Mouse (Mus musculus): Measurements from ENCODE around the gene Rab4b. TPM values are rescaled to one million over a fixed set of nuclear protein-coding genes. Genes with fewer than 3 reads are reported as not detected.

Rab4b gene
- polyA plus RNA-seq, 2 experiments, result 15.9 to 19.1 TPM

DNA sequence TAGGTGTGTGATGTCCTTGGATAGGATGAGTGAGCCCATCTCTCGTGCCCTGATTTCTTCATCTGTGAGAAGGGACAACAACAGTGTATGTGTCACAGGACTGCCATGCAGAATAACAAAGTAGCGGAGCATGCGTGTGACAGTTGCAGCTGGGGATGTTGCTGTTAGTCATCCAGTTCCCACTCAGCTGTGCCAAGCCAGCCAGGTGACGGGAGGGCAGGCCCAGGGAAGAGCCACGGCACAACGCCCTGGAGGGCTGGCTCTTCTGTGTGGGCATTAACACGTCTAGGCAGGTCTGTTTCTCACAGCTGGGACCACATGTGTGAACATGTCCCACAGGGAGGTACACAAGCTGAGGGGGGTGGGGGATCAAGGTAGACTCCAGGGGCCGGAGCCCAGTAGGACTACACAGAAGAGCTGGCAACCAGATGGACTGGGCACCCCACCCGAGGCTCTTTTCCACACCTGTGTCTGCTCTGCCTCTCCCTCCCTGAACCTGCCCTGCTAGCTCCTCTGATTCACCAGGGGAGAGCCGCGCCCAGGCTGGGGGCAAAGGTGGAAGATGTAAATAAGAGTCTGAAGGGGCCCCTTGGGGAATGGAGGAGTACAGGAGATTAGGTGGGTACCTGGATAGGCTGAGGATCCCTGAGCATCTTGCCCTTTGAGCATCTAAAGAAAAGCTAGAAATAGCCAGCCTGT lies 46.3 kb upstream of the Rab4b start:
- TF ChIP-seq CTCF (IDR thresholded peaks at IDR 0.05; ENCODE audit: low read depth), result no peak
- TF ChIP-seq EP300 (IDR thresholded peaks at IDR 0.05; ENCODE audit: low read depth), result no peak
- H3K4me1 ChIP-seq (replicated peaks; ENCODE audit: control insufficient read depth in 2 of 2, insufficient read depth in 2 of 2, low read length in 1 of 2), result peaks cover 34 to 54% of the 10 kb centered on the region in 2 experiments
- 77% methylated on average over 11 of the region's 11 CpGs for WGBS (ENCODE audit: insufficient replicate concordance)

DNA sequence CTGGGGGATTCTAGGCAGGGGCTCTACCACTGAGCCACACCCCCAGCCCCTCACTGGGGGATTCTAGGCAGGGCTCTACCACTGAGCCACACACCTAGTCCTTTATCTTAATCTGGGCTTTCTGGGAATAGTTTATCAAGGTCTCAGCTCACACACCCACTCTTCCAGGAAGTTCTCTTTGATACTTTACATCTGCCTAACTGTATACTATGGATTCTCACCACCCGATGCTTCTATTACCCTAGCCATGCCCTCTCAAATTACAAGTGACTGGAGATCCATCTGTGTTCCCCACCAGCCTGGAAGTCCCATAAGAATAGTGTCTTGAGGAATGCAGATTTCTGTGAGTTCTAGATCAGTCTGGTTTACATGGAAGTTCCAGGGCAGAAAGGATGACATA lies 43.8 kb upstream of the Rab4b start:
- Histone ChIP-seq H3K9me3 (ENCODE audit: control insufficient read depth, low read length) (no peaks in the 10 kb centered on the region), H3K9ac (replicated peaks) (0 out of 2 replicates have a peak overlapping the region, but pooled peaks have one; percentile 2), H3K27me3 (ENCODE audit: control insufficient read depth, insufficient read depth, low read length) (no peaks in the 10 kb centered on the region), H3K36me3 (replicated peaks; ENCODE audit: control insufficient read depth, insufficient read depth, low read depth) (no peaks in the 10 kb centered on the region; the same call in 1 of the 2 replicates), H3K27ac (no peak overlapping the region), H3K4me1 (replicated peaks; ENCODE audit: control insufficient read depth in 2 of 2, insufficient read depth in 2 of 2, low read length in 1 of 2) (peaks cover 26 to 49% of the 10 kb centered on the region in 2 experiments), H3K4me3 (ENCODE audit: insufficient read depth in 1 of 2, low read depth in 2 of 2, low read length in 2 of 2) (no peak overlapping the region), H3K4me2 (ENCODE audit: low read depth) (peak overlapping the region; percentile 20; the same call in 1 of the 2 replicates)
- ATAC-seq (ENCODE audit: insufficient read depth), result peak; percentile 74
- WGBS (ENCODE audit: insufficient replicate concordance), result 20% methylated on average over 1 of the region's 1 CpGs
- DNase-seq (ENCODE audit: low read depth in 3 of 3, low spot score in 3 of 3), result peak in 1 of 3 experiments; percentile 50
- no peak for TF ChIP-seq EP300 (IDR thresholded peaks at IDR 0.05; ENCODE audit: low read depth)
- TF ChIP-seq CTCF (IDR thresholded peaks at IDR 0.05; ENCODE audit: low read depth), result no peak

More for the DNA sequence above, 46.3 kb upstream of the Rab4b start:
- Histone ChIP-seq H3K4me3 (ENCODE audit: insufficient read depth in 1 of 2, low read depth in 2 of 2, low read length in 2 of 2) (no peak overlapping the region), H3K9me3 (ENCODE audit: control insufficient read depth, low read length) (no peaks in the 10 kb centered on the region), H3K27me3 (ENCODE audit: control insufficient read depth, insufficient read depth, low read length) (no peaks in the 10 kb centered on the region), H3K9ac (replicated peaks) (peak overlapping the region; percentile 18; the same call in 1 of the 2 replicates), H3K27ac (no peak overlapping the region), H3K4me2 (ENCODE audit: low read depth) (peak overlapping the region; percentile 14; the same call in 1 of the 2 replicates), H3K36me3 (replicated peaks; ENCODE audit: control insufficient read depth, insufficient read depth, low read depth) (no peaks in the 10 kb centered on the region)
- DNase-seq (ENCODE audit: low read depth in 3 of 3, low spot score in 3 of 3) (no peak), ATAC-seq (ENCODE audit: insufficient read depth) (no peak)

DNA sequence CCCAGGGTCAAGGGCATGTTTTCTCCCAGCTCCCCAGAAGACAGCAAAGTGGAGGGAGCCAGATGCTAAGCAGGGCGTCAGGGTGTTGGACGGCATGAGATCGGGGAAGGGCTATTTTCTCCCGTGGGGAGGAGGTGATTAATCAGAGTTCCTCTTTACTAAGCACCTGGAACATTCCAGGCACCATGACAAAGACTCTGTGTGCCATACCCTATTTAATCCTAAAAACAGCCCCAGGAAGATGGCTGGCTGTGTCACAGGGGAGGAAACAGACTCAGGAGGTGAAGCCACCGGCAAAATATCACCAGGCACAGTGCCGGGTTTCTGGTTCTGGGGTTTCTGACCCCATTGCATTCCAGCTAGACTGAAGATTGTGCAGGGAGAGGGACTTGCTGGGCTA lies 43.2 kb upstream of the Rab4b start:
- TF ChIP-seq EP300 (IDR thresholded peaks at IDR 0.05; ENCODE audit: low read depth) (no peak), CTCF (IDR thresholded peaks at IDR 0.05; ENCODE audit: low read depth) (no peak)
- no peak overlapping the region for H3K4me2 ChIP-seq (ENCODE audit: low read depth)
- H3K27me3 ChIP-seq (ENCODE audit: control insufficient read depth, insufficient read depth, low read length), result no peaks in the 10 kb centered on the region
- peaks cover 20 to 43% of the 10 kb centered on the region in 2 experiments for H3K4me1 ChIP-seq (replicated peaks; ENCODE audit: control insufficient read depth in 2 of 2, insufficient read depth in 2 of 2, low read length in 1 of 2)
- no peaks in the 10 kb centered on the region for H3K9me3 ChIP-seq (ENCODE audit: control insufficient read depth, low read length)
- DNase-seq (ENCODE audit: low read depth in 3 of 3, low spot score in 3 of 3) (no peak), ATAC-seq (ENCODE audit: insufficient read depth) (no peak)
- H3K27ac ChIP-seq, result no peak overlapping the region
- no peak overlapping the region for H3K4me3 ChIP-seq (ENCODE audit: insufficient read depth in 1 of 2, low read depth in 2 of 2, low read length in 2 of 2)
- H3K36me3 ChIP-seq (replicated peaks; ENCODE audit: control insufficient read depth, insufficient read depth, low read depth), result no peaks in the 10 kb centered on the region; the same call in 1 of the 2 replicates
- H3K9ac ChIP-seq (replicated peaks), result no peak overlapping the region
- 76% methylated on average over 6 of the region's 6 CpGs for WGBS (ENCODE audit: insufficient replicate concordance)

DNA sequence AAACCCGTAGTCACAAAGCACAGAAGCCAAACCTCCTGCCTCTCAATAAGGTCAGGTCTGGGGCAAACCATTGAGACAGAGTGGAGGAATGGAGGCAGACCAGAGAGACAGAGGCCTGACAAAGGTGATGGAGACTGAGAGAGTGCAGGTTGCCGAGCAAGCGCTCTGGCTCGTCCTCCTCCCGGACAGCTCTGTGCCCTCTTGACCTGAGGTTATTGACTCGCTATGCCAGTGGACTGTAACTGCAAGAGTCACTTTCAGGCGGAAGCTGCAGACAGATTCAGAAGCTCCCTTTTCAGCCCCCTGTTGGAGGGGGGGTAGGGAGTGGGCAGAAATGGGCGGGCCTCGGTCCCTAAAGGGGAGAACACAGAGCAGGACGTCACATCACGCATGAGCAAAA lies 41.2 kb upstream of the Rab4b start:
- no peak overlapping the region for H3K4me2 ChIP-seq (ENCODE audit: low read depth)
- H3K9me3 ChIP-seq (ENCODE audit: control insufficient read depth, low read length), result no peaks in the 10 kb centered on the region
- H3K36me3 ChIP-seq (replicated peaks; ENCODE audit: control insufficient read depth, insufficient read depth, low read depth), result peaks cover 2% of the 10 kb centered on the region
- DNase-seq (ENCODE audit: low read depth in 3 of 3, low spot score in 3 of 3), result no peak
- H3K4me3 ChIP-seq (ENCODE audit: insufficient read depth in 1 of 2, low read depth in 2 of 2, low read length in 2 of 2), result no peak overlapping the region
- no peak overlapping the region for H3K9ac ChIP-seq (replicated peaks)
- H3K4me1 ChIP-seq (replicated peaks; ENCODE audit: control insufficient read depth in 2 of 2, insufficient read depth in 2 of 2, low read length in 1 of 2), result peaks cover 13 to 30% of the 10 kb centered on the region in 2 experiments
- H3K27ac ChIP-seq, result no peak overlapping the region
- TF ChIP-seq EP300 (IDR thresholded peaks at IDR 0.05; ENCODE audit: low read depth), result no peak
- TF ChIP-seq CTCF (IDR thresholded peaks at IDR 0.05; ENCODE audit: low read depth), result no peak
- 72% methylated on average over 11 of the region's 11 CpGs for WGBS (ENCODE audit: insufficient replicate concordance)
- H3K27me3 ChIP-seq (ENCODE audit: control insufficient read depth, insufficient read depth, low read length), result no peaks in the 10 kb centered on the region
- ATAC-seq (ENCODE audit: insufficient read depth), result peak; percentile 31; the same call in 1 of the 2 replicates

DNA sequence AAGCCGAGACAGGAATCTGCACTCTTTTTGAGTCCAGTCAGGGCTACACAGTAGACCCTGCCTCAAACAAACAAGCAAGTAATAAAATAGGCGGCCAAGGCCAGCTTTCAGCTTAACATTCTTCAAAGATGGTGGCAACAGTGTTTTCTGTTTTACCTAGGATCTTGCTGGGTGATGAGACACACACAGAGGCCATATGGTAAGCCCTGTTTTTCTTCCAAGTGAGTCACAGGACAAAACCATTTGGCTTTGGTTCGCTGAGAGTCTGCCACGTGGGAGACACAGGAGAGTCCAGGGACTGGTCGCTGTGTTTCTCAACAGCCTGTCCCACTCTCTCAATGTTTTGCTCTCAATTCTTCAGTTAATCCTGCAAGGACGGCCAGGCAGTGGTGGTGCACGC lies 39.9 kb upstream of the Rab4b start:
- TF ChIP-seq CTCF (IDR thresholded peaks at IDR 0.05; ENCODE audit: low read depth), result no peak
- TF ChIP-seq EP300 (IDR thresholded peaks at IDR 0.05; ENCODE audit: low read depth), result no peak
- Histone ChIP-seq H3K27ac (no peak overlapping the region), H3K9ac (replicated peaks) (no peak overlapping the region), H3K4me3 (ENCODE audit: insufficient read depth in 1 of 2, low read depth in 2 of 2, low read length in 2 of 2) (no peak overlapping the region), H3K27me3 (ENCODE audit: control insufficient read depth, insufficient read depth, low read length) (no peaks in the 10 kb centered on the region), H3K9me3 (ENCODE audit: control insufficient read depth, low read length) (no peaks in the 10 kb centered on the region), H3K4me2 (ENCODE audit: low read depth) (no peak overlapping the region), H3K36me3 (replicated peaks; ENCODE audit: control insufficient read depth, insufficient read depth, low read depth) (peaks cover 2% of the 10 kb centered on the region), H3K4me1 (replicated peaks; ENCODE audit: control insufficient read depth in 2 of 2, insufficient read depth in 2 of 2, low read length in 1 of 2) (peaks cover 10 to 21% of the 10 kb centered on the region in 2 experiments)
- 73% methylated on average over 7 of the region's 7 CpGs for WGBS (ENCODE audit: insufficient replicate concordance)
- DNase-seq (ENCODE audit: low read depth in 3 of 3, low spot score in 3 of 3) (no peak), ATAC-seq (ENCODE audit: insufficient read depth) (no peak)

Data from liver, embryonic 14.5 days (tissue).